Mouse (Mus musculus): Measurements from ENCODE around the gene Mkrn2os. TPM values are rescaled to one million over a fixed set of nuclear protein-coding genes. Genes with fewer than 3 reads are reported as not detected.

Gene Mkrn2os
- polyA plus RNA-seq, 1 experiment from 2014 or later = 8.3 TPM

- peak within 1 kb of the TSS; percentile 78 for H3K9ac ChIP-seq
- H3K27me3 ChIP-seq = no peaks in the 10 kb centered on the region
- H3K4me3 ChIP-seq (replicated peaks) = peak within 1 kb of the TSS; percentile 78
- ATAC-seq (ENCODE audit: insufficient read depth) = peak; percentile 88
- H3K36me3 ChIP-seq (replicated peaks) = peaks cover 18% of the 10 kb centered on the region
- H3K27ac ChIP-seq (replicated peaks) = peak within 1 kb of the TSS; percentile 76
- H3K4me2 ChIP-seq = peak within 1 kb of the TSS; percentile 92
- no peaks in the 10 kb centered on the region for H3K9me3 ChIP-seq (replicated peaks)
- WGBS (ENCODE audit: insufficient replicate concordance) = under 1% methylated on average over 38 of the region's 38 CpGs
- peaks cover 53% of the 10 kb centered on the region for H3K4me1 ChIP-seq (replicated peaks)
These were observed 47.9 kb downstream of the Mkrn2os start, which contains the start of gene Tsen2 for GRCm38 (mm10) chr6:115544442-115544970. TSS of gene Tsen2 (plus strand) at chr6:115544664.

GRCm38 (mm10) chr6:115542341-115542740, 50.0 kb downstream of the Mkrn2os start:
- peaks cover 48% of the 10 kb centered on the region for H3K4me1 ChIP-seq (replicated peaks)

GRCm38 (mm10) chr6:115541676-115542275, 50.6 kb downstream of the Mkrn2os start:
- no peaks in the 10 kb centered on the region for H3K9me3 ChIP-seq (replicated peaks)
- H3K27ac ChIP-seq (replicated peaks) = peak overlapping the region; percentile 9; the same call in 1 of the 2 replicates
- no peak overlapping the region for H3K9ac ChIP-seq
- H3K4me2 ChIP-seq = no peak overlapping the region
- no peaks in the 10 kb centered on the region for H3K27me3 ChIP-seq
- H3K4me1 ChIP-seq (replicated peaks) = peaks cover 48% of the 10 kb centered on the region
- H3K36me3 ChIP-seq (replicated peaks) = no peaks in the 10 kb centered on the region
- no peak overlapping the region for H3K4me3 ChIP-seq (replicated peaks)
- 31% methylated on average over 6 of the region's 6 CpGs for WGBS (ENCODE audit: insufficient replicate concordance)
- ATAC-seq (ENCODE audit: insufficient read depth) = no peak

More at GRCm38 (mm10) chr6:115542341-115542740, 50.0 kb downstream of the Mkrn2os start:
- H3K9me3 ChIP-seq (replicated peaks) = no peaks in the 10 kb centered on the region
- no peaks in the 10 kb centered on the region for H3K27me3 ChIP-seq
- H3K4me3 ChIP-seq (replicated peaks) = no peak overlapping the region
- 63% methylated on average over 3 of the region's 3 CpGs for WGBS (ENCODE audit: insufficient replicate concordance)
- ATAC-seq (ENCODE audit: insufficient read depth) = no peak
- H3K9ac ChIP-seq = no peak overlapping the region
- H3K4me2 ChIP-seq = no peak overlapping the region
- no peak overlapping the region for H3K27ac ChIP-seq (replicated peaks)
- no peaks in the 10 kb centered on the region for H3K36me3 ChIP-seq (replicated peaks)

DNA sequence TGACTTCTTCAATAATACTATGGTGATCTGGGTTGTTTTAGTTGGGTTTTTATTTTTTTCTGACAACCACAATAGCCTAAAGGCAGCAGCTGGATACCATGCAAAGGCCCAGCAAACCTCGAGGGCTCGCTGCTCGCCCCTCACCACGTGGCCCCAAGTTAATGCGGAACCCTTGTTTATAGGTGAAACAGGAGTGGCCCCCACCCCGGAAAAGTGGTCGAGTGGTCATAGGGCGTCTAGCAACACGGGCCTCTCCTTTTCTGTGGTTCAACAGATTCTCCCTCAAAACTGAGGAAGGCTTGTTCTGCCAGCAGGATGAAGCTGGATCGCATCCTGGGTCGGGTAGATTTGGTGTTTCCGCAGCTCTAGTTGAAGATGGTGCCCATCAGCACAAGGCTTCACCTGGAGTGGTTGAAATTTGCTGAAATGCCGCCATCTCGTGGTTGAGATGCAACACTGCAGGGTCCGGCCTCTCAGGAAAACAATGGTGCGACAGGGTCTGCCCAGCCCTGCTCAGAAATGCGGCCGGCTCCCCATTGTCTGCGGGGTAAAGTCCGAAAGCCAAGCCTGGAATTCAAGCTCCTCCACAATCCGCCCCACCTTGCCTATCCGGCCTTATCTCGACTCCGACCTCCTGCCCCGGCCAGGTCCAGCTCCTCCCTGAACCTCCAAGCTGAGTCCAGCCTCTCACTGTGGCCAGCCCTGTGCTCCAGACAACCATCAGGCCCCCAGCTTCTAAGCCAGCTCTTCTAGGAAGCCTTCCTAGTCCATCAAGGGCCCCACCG, 53.5 kb downstream of the Mkrn2os start:
- H3K9me3 ChIP-seq (replicated peaks) = no peaks in the 10 kb centered on the region
- no peaks in the 10 kb centered on the region for H3K36me3 ChIP-seq (replicated peaks)
- no peaks in the 10 kb centered on the region for H3K27me3 ChIP-seq
- no peak overlapping the region for H3K9ac ChIP-seq
- H3K4me3 ChIP-seq (replicated peaks) = no peak overlapping the region
- no peak overlapping the region for H3K27ac ChIP-seq (replicated peaks)
- ATAC-seq (ENCODE audit: insufficient read depth) = peak; percentile 11; the same call in 1 of the 2 replicates
- peak overlapping the region; percentile 59 for H3K4me2 ChIP-seq
- WGBS (ENCODE audit: insufficient replicate concordance) = 16% methylated on average over 26 of the region's 26 CpGs
- H3K4me1 ChIP-seq (replicated peaks) = peaks cover 26% of the 10 kb centered on the region

DNA sequence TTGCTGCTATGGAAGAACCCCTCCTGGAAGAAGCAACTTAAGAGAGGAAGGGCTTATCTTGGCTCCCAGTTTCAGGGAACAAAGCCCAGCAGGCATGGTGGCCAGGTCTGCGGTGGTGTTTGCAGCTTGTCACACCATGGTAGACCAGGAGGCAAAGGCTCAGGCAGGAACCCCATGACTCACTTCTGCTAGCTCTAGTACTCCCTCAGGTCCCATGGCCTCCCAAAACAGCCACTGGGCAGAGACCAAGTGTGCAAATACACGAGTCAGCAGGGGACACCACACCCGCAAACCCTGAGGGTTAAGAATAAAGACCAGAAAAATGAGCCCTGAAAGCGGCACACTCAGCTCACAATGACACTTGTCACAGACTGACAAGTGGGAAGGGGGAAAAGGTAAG, 56.2 kb downstream of the Mkrn2os start:
- H3K27me3 ChIP-seq = no peaks in the 10 kb centered on the region
- no peaks in the 10 kb centered on the region for H3K9me3 ChIP-seq (replicated peaks)
- H3K4me3 ChIP-seq (replicated peaks) = no peak overlapping the region
- 57% methylated on average over 4 of the region's 4 CpGs for WGBS (ENCODE audit: insufficient replicate concordance)
- H3K4me2 ChIP-seq = no peak overlapping the region
- H3K4me1 ChIP-seq (replicated peaks) = peaks cover 9% of the 10 kb centered on the region
- ATAC-seq (ENCODE audit: insufficient read depth) = no peak
- no peaks in the 10 kb centered on the region for H3K36me3 ChIP-seq (replicated peaks)
- no peak overlapping the region for H3K9ac ChIP-seq
- no peak overlapping the region for H3K27ac ChIP-seq (replicated peaks)

- Histone ChIP-seq H3K4me2 (no peak overlapping the region), H3K36me3 (replicated peaks) (no peaks in the 10 kb centered on the region), H3K4me1 (replicated peaks) (peaks cover 9% of the 10 kb centered on the region), H3K27me3 (no peaks in the 10 kb centered on the region), H3K4me3 (replicated peaks) (no peak overlapping the region), H3K27ac (replicated peaks) (no peak overlapping the region), H3K9me3 (replicated peaks) (no peaks in the 10 kb centered on the region), H3K9ac (no peak overlapping the region)
- no peak for ATAC-seq (ENCODE audit: insufficient read depth)
- WGBS (ENCODE audit: insufficient replicate concordance) = 69% methylated on average over 7 of the region's 7 CpGs
These were observed 57.8 kb downstream of the Mkrn2os start for GRCm38 (mm10) chr6:115534617-115535016.

Other genes with a start within 250 kb of the Mkrn2os start
- 1.5 and 1.7 TPM in 2 replicates for gene Pparg, start 231.6 kb downstream of the Mkrn2os start, polyA plus RNA-seq (2015; fragmentation: Nextera tagmentation; extraction: Ambion mirVana)
- 9.4 and 10.4 TPM in 2 replicates for gene Tsen2, start 47.9 kb downstream of the Mkrn2os start, polyA plus RNA-seq (2015; fragmentation: Nextera tagmentation; extraction: Ambion mirVana)
- gene Mkrn2, start 9.3 kb upstream of the Mkrn2os start, polyA plus RNA-seq (2015; fragmentation: Nextera tagmentation; extraction: Ambion mirVana) = 8.4 and 8.6 TPM in 2 replicates
- 36.1 and 38.6 TPM in 2 replicates for gene Raf1, start 84.1 kb upstream of the Mkrn2os start, polyA plus RNA-seq (2015; fragmentation: Nextera tagmentation; extraction: Ambion mirVana)
- gene Tmem40, start 169.8 kb upstream of the Mkrn2os start, polyA plus RNA-seq (2015; fragmentation: Nextera tagmentation; extraction: Ambion mirVana) = 24.7 and 29.2 TPM in 2 replicates
- 2.9 and 3.0 TPM in 2 replicates for gene Cand2, start 182.0 kb upstream of the Mkrn2os start, polyA plus RNA-seq (2015; fragmentation: Nextera tagmentation; extraction: Ambion mirVana)
- 836 and 1,114 TPM in 2 replicates for gene Rpl32, start 216.2 kb upstream of the Mkrn2os start, polyA plus RNA-seq (2015; fragmentation: Nextera tagmentation; extraction: Ambion mirVana)
- gene Efcab12, start 245.8 kb upstream of the Mkrn2os start, polyA plus RNA-seq (2015; fragmentation: Nextera tagmentation; extraction: Ambion mirVana) = 0.06 and 0.15 TPM in 2 replicates

Data from liver, embryonic 15.5 days (tissue).